Mouse (Mus musculus): ENCODE measurements around the gene Slc35f5.
A peak's percentile ranks its signal among the peaks of the same experiment; 100 is the strongest.

Slc35f5 gene

GRCm38 (mm10) chr1:125575458-125576114 is 15.2 kb downstream of the Slc35f5 start:
- no peak for DNase-seq

GRCm38 (mm10) chr1:125576965-125577364 is 16.6 kb downstream of the Slc35f5 start:
- DNase-seq: no peak

GRCm38 (mm10) chr1:125578091-125578490 is 17.7 kb downstream of the Slc35f5 start:
- no peak for DNase-seq

GRCm38 (mm10) chr1:125581134-125581533 is 20.7 kb downstream of the Slc35f5 start:
- DNase-seq: no peak

GRCm38 (mm10) chr1:125603620-125604019 is 43.2 kb downstream of the Slc35f5 start:
- no peak for DNase-seq

- peak; percentile 81 to 88 for DNase-seq
Measured at GRCm38 (mm10) chr1:125607087-125607803, 46.9 kb downstream of the Slc35f5 start.

- no peak for DNase-seq
Measured at GRCm38 (mm10) chr1:125624376-125625076, 64.1 kb downstream of the Slc35f5 start.

- DNase-seq: no peak
Measured at GRCm38 (mm10) chr1:125639501-125640253, 79.3 kb downstream of the Slc35f5 start.

- DNase-seq: no peak
Measured at GRCm38 (mm10) chr1:125643643-125644042, 83.2 kb downstream of the Slc35f5 start.

Measured in lung, postnatal 4 days (tissue).